Mouse (Mus musculus): ENCODE measurements around the gene Sema3g.

The Sema3g gene

GRCm38 (mm10) chr14:31233070-31233995 lies 15.7 kb downstream of the Sema3g start:
- DNase-seq, result peak; percentile 86

- DNase-seq, result peak; percentile 93
These were observed 16.4 kb downstream of the Sema3g start for GRCm38 (mm10) chr14:31233996-31234591.

- DNase-seq, result peak; percentile 62
These were observed 19.6 kb downstream of the Sema3g start for GRCm38 (mm10) chr14:31237101-31237882.

GRCm38 (mm10) chr14:31240528-31240927 lies 22.9 kb downstream of the Sema3g start:
- DNase-seq, result no peak

GRCm38 (mm10) chr14:31244777-31245176 lies 27.1 kb downstream of the Sema3g start:
- no peak for DNase-seq

GRCm38 (mm10) chr14:31245946-31246345 lies 28.3 kb downstream of the Sema3g start:
- no peak for DNase-seq

GRCm38 (mm10) chr14:31248396-31248795 lies 30.7 kb downstream of the Sema3g start:
- DNase-seq, result no peak

- DNase-seq, result peak; percentile 84
These were observed 32.8 kb downstream of the Sema3g start for GRCm38 (mm10) chr14:31250222-31251083.

GRCm38 (mm10) chr14:31251084-31251604 lies 33.5 kb downstream of the Sema3g start, which contains the start of the genes Phf7 and Bap1:
Gene Phf7 (minus strand): TSS chr14:31251317.
Gene Bap1 (plus strand): TSS chr14:31251450.
- peak; percentile 96 for DNase-seq

- DNase-seq, result no peak
These were observed 34.0 kb downstream of the Sema3g start for GRCm38 (mm10) chr14:31251626-31252025.

- DNase-seq, result no peak
These were observed 34.4 kb downstream of the Sema3g start for GRCm38 (mm10) chr14:31252091-31252490.

GRCm38 (mm10) chr14:31258476-31259050 lies 40.9 kb downstream of the Sema3g start:
- DNase-seq, result no peak

- DNase-seq, result no peak
These were observed 42.7 kb downstream of the Sema3g start for GRCm38 (mm10) chr14:31260374-31260773.

- no peak for DNase-seq
These were observed 43.3 kb downstream of the Sema3g start for GRCm38 (mm10) chr14:31260932-31261331.

- no peak for DNase-seq
These were observed 50.0 kb downstream of the Sema3g start for GRCm38 (mm10) chr14:31267649-31268048.

GRCm38 (mm10) chr14:31268301-31269001 lies 50.8 kb downstream of the Sema3g start:
- no peak for DNase-seq

GRCm38 (mm10) chr14:31269456-31270100 lies 51.9 kb downstream of the Sema3g start:
- DNase-seq, result peak; percentile 23

GRCm38 (mm10) chr14:31271121-31271520 lies 53.5 kb downstream of the Sema3g start:
- DNase-seq, result no peak

GRCm38 (mm10) chr14:31272164-31272563 lies 54.5 kb downstream of the Sema3g start:
- DNase-seq, result peak; percentile 88

Measured in lung, postnatal 36 days (tissue).